In genomic region chr16:94085603-94086285, GRCm38 (mm10) we compare ENCODE assay signal across 9 mouse cellular contexts. TPM values are rescaled to one million over a fixed set of nuclear protein-coding genes. Genes with fewer than 3 reads are reported as not detected.
DNase-seq lines count a peak whose midpoint lies in the region; ATAC-seq and TF ChIP-seq lines count a peak whose summit lies in the region.
"Had no signal": no experiment of that assay in that cellular context is flagged by ENCODE, and none has a peak within 500 bp of the region (broad histone marks: within the 10 kb centered on the region; RNA-seq: fewer than 3 reads in every experiment).

No protein-coding gene starts in this region.

- peaks cover 77% of the 10 kb centered on the region for H3K27me3 ChIP-seq in embryonic facial prominence, embryonic 11.5 days (ENCODE audit: control insufficient read depth, insufficient read depth, low read length)
- H3K27me3 ChIP-seq in intestine, postnatal 0 days (replicated peaks; ENCODE audit: control insufficient read depth, insufficient read depth, low read length), result peaks cover 97% of the 10 kb centered on the region
- peaks cover 93% of the 10 kb centered on the region for H3K27me3 ChIP-seq in neural tube, embryonic 15.5 days (replicated peaks)

- no peak for TF ChIP-seq CTCF in layer of hippocampus, adult 2 months (conservative IDR thresholded peaks at IDR 0.05)
- no peak for TF ChIP-seq CTCF in intestine, postnatal 0 days (IDR thresholded peaks at IDR 0.05; ENCODE audit: low read depth)

- H3K27ac ChIP-seq in layer of hippocampus, adult 2 months, result no peak overlapping the region
- no peak overlapping the region for H3K27ac ChIP-seq in embryonic facial prominence, embryonic 11.5 days (replicated peaks; ENCODE audit: low read depth, low read length)
- no peak overlapping the region for H3K27ac ChIP-seq in intestine, postnatal 0 days (ENCODE audit: low read depth, low read length)
- H3K27ac ChIP-seq in neural tube, embryonic 15.5 days (replicated peaks), result no peak overlapping the region

- no peaks in the 10 kb centered on the region for H3K36me3 ChIP-seq in embryonic facial prominence, embryonic 11.5 days (replicated peaks; ENCODE audit: control insufficient read depth, insufficient read depth, low read depth, low read length)
- H3K36me3 ChIP-seq in intestine, postnatal 0 days (ENCODE audit: control insufficient read depth, insufficient read depth), result no peaks in the 10 kb centered on the region
- no peaks in the 10 kb centered on the region for H3K36me3 ChIP-seq in neural tube, embryonic 15.5 days

- peak overlapping the region; percentile 15; the same call in 1 of the 2 replicates for H3K4me3 ChIP-seq in layer of hippocampus, adult 2 months
- peak overlapping the region; percentile 35 for H3K4me3 ChIP-seq in embryonic facial prominence, embryonic 11.5 days (ENCODE audit: low read depth, low read length)
- H3K4me3 ChIP-seq in intestine, postnatal 0 days (ENCODE audit: low read depth, low read length), result peak overlapping the region; percentile 46
- peak overlapping the region; percentile 26; the same call in 1 of the 2 replicates for H3K4me3 ChIP-seq in neural tube, embryonic 15.5 days (replicated peaks)

- under 1% methylated on average over 57 of the region's 57 CpGs for WGBS in embryonic facial prominence, embryonic 11.5 days
- 1% methylated on average over 57 of the region's 57 CpGs for WGBS in intestine, postnatal 0 days
- under 1% methylated on average over 57 of the region's 57 CpGs for WGBS in neural tube, embryonic 15.5 days

- H3K4me2 ChIP-seq in embryonic facial prominence, embryonic 11.5 days (ENCODE audit: low read depth, low read length), result peak overlapping the region; percentile 63
- peak overlapping the region; percentile 65 for H3K4me2 ChIP-seq in intestine, postnatal 0 days (replicated peaks; ENCODE audit: low read depth)
- H3K4me2 ChIP-seq in neural tube, embryonic 15.5 days, result peak overlapping the region; percentile 49

- H3K9ac ChIP-seq in embryonic facial prominence, embryonic 11.5 days (replicated peaks; ENCODE audit: low read length), result peak overlapping the region; percentile 47
- H3K9ac ChIP-seq in intestine, postnatal 0 days (ENCODE audit: low read depth, low read length), result no peak overlapping the region
- no peak overlapping the region for H3K9ac ChIP-seq in neural tube, embryonic 15.5 days (replicated peaks)

- no peaks in the 10 kb centered on the region for H3K9me3 ChIP-seq in embryonic facial prominence, embryonic 11.5 days (replicated peaks; ENCODE audit: control insufficient read depth, low read length)
- no peaks in the 10 kb centered on the region for H3K9me3 ChIP-seq in intestine, postnatal 0 days (ENCODE audit: control insufficient read depth)
- no peaks in the 10 kb centered on the region for H3K9me3 ChIP-seq in neural tube, embryonic 15.5 days (replicated peaks)

- no peaks in the 10 kb centered on the region; the same call in 1 of the 2 replicates for H3K4me1 ChIP-seq in embryonic facial prominence, embryonic 11.5 days (ENCODE audit: control insufficient read depth, insufficient read depth, low read length)
- no peaks in the 10 kb centered on the region for H3K4me1 ChIP-seq in intestine, postnatal 0 days (replicated peaks; ENCODE audit: control insufficient read depth, insufficient read depth, low read length)
- H3K4me1 ChIP-seq in neural tube, embryonic 15.5 days, result peaks cover 14% of the 10 kb centered on the region

- no peak for ATAC-seq in embryonic facial prominence, embryonic 11.5 days (replicated peaks; ENCODE audit: insufficient number of reproducible peaks, low FRiP score, low TSS enrichment, low read depth)
- no peak for ATAC-seq in intestine, postnatal 0 days
- no peak for ATAC-seq in neural tube, embryonic 15.5 days (ENCODE audit: low FRiP score)

- DNase-seq in layer of hippocampus, adult 2 months (ENCODE audit: low spot score in 2 of 2), result no peak
- no peak for DNase-seq in layer of hippocampus, postnatal 25 days (ENCODE audit: extremely low spot score in 1 of 2, low spot score in 1 of 2)
- no peak for DNase-seq in embryonic facial prominence, embryonic 11.5 days (ENCODE audit: low spot score)
- DNase-seq in left cerebral cortex, adult 18-20 months (ENCODE audit: low spot score in 2 of 2), result no peak
- no peak for DNase-seq in layer of hippocampus, adult 9-10 months (ENCODE audit: low spot score)
- DNase-seq in cerebellum, adult 11-12 months, result no peak

RNA-seq across cellular contexts. Expression of gene Sim2, which starts 1.0 kb away (rescaled TPM):
- total RNA-seq in layer of hippocampus, adult 2 months (2021), result under 1 TPM; 0.28 to 0.64 TPM
- total RNA-seq in layer of hippocampus, postnatal 25 days (2021), result under 1 TPM; 0.20 to 0.23 TPM
- polyA plus RNA-seq in embryonic facial prominence, embryonic 11.5 days (2014; fragmentation: Nextera tagmentation; extraction: Ambion mirVana), result 3.0 and 3.9 TPM in 2 replicates
- not detected in 2 replicates for polyA plus RNA-seq in intestine, postnatal 0 days (2015; fragmentation: Nextera tagmentation; extraction: Ambion mirVana)
- polyA plus RNA-seq in neural tube, embryonic 15.5 days (2015; fragmentation: Nextera tagmentation; extraction: Ambion mirVana), result 0.06 TPM in 1 of 2 replicates, not detected in the other
- total RNA-seq in left cerebral cortex, adult 18-20 months (2021), result not detected
- polyA plus RNA-seq: cortical plate, adult 2 months had no signal
